Mouse (Mus musculus): ENCODE results near the gene Spsb3. TPM values are rescaled to one million over a fixed set of nuclear protein-coding genes. Genes with fewer than 3 reads are reported as not detected.

Gene Spsb3
- polyA plus RNA-seq (2015; fragmentation: Nextera tagmentation; extraction: Ambion mirVana): 45.5 and 47.8 TPM in 2 replicates

DNA sequence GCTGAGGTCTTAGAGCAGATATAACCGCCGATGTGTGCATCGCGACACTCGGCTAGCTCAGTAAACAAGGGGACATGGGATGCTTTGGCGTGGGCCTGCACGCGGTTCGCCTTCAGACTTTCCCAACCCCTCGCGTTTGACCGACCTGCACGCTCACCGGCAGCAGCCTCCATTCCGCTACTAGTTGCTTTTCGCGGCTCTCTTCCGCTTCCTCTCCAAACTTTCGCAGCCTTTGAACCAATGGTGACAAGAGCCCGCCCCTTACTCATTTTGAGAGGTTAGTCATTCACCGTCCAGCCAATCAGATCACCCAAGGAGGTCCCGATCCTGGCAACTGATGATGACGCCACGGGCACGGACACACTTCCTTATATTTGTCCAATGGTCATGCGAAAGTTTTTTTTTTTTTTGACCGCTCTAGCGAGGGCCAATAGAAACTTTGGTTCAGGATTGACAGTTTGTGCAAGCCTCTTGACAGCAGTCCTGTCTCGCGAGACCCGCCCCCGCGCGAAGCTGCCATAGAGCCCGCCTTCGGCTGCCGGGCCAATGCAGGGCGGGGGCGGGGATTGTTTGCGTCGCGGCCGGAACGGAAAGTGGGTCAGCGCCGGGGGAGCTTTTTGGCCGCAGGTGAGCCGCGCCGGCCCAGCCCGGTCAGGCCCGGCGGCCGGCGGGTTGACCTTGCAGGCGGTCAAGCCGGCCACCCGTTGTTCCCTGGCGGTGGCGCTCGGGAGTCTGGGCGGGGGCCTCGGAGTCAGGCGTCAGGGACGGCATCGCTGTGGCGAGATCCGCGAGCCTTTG is at the start of gene Spsb3, which contains the start of gene Nubp2:
Gene Spsb3 (plus strand): TSS at position 510 of the 798 bp plus-strand sequence.
Gene Nubp2 (minus strand): TSS at position 216 of the 798 bp plus-strand sequence.
- DNase-seq (ENCODE audit: low spot score) (peak; percentile 99), ATAC-seq (ENCODE audit: low FRiP score, low TSS enrichment) (peak; percentile 96)
- Histone ChIP-seq H3K27me3 (ENCODE audit: control insufficient read depth, insufficient read depth, low read length) (no peaks in the 10 kb centered on the region), H3K4me3 (ENCODE audit: low read depth, low read length) (peak within 1 kb of the TSS; percentile 85), H3K9me3 (ENCODE audit: control insufficient read depth, low read length) (no peaks in the 10 kb centered on the region), H3K27ac (replicated peaks) (peak within 1 kb of the TSS; percentile 86), H3K4me2 (replicated peaks; ENCODE audit: low read depth) (peak within 1 kb of the TSS; percentile 90), H3K4me1 (replicated peaks; ENCODE audit: control insufficient read depth, insufficient read depth) (peaks cover 3% of the 10 kb centered on the region), H3K36me3 (ENCODE audit: control insufficient read depth, insufficient read depth, low read length) (peaks cover 10% of the 10 kb centered on the region), H3K9ac (ENCODE audit: low read length) (peak within 1 kb of the TSS; percentile 83)
- under 1% methylated on average over 69 of the region's 69 CpGs for WGBS
- TF ChIP-seq EP300 (optimal IDR thresholded peaks at IDR 0.05) (peak; percentile 96), CTCF (IDR thresholded peaks at IDR 0.05; ENCODE audit: low read depth) (peak; percentile 33)

DNA sequence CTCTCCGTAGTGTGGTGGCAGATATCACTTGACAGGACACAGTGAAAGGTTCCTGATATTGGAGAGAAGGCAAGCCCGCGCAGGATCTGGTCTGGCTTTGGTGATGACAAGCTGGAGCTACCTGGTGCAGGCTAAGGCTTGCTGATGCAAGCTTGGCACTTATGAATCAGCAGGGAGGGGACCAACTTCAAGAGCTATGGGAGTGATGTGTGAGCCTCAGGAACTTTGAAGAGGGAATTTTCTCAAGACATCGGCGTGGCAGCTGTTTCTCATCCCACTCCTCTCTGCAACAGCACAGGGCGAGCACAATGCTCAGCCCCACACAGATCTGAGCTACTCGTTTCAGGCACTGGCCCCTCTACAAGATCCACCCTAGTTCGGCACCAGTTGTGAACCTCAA is 46.6 kb upstream of the Spsb3 start, which contains the start of gene Hagh:
Gene Hagh (plus strand): TSS at position 302 of the 400 bp plus-strand sequence.
- Histone ChIP-seq H3K4me1 (replicated peaks; ENCODE audit: control insufficient read depth, insufficient read depth) (no peaks in the 10 kb centered on the region), H3K4me3 (ENCODE audit: low read depth, low read length) (no peak within 1 kb of the TSS), H3K4me2 (replicated peaks; ENCODE audit: low read depth) (peak within 1 kb of the TSS; percentile 17; the same call in 1 of the 2 replicates), H3K9ac (ENCODE audit: low read length) (no peak within 1 kb of the TSS), H3K9me3 (ENCODE audit: control insufficient read depth, low read length) (no peaks in the 10 kb centered on the region), H3K27ac (replicated peaks) (peak within 1 kb of the TSS; percentile 78), H3K36me3 (ENCODE audit: control insufficient read depth, insufficient read depth, low read length) (no peaks in the 10 kb centered on the region), H3K27me3 (ENCODE audit: control insufficient read depth, insufficient read depth, low read length) (no peaks in the 10 kb centered on the region)
- no peak for TF ChIP-seq EP300 (optimal IDR thresholded peaks at IDR 0.05)
- no peak for TF ChIP-seq CTCF (IDR thresholded peaks at IDR 0.05; ENCODE audit: low read depth)
- ATAC-seq (ENCODE audit: low FRiP score, low TSS enrichment) (0 out of 2 replicates have a peak, but pooled peaks have one; percentile 38), DNase-seq (ENCODE audit: low spot score) (no peak)
- 52% methylated on average over 8 of the region's 8 CpGs for WGBS

DNA sequence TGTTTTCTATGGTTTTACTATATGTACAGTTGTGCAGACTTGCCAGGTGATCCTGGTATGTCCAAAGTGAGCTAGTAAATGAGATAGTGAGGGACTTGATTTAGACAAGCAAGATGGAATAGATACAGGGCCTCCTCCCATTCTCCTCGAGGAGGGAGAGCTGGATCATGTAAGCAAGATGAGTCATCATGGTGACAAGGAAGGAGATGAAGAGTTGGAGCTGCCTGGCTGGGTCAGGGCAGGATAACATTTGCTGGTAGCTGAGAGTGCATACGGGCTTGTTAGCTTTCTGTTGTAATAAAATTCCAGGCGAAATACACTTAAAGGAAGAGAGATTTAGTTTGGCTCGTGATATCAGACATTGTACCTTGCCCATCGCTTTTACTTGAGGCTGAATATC is 46.1 kb upstream of the Spsb3 start:
- DNase-seq (ENCODE audit: low spot score): no peak
- peak overlapping the region; percentile 78 for H3K27ac ChIP-seq (replicated peaks)
- no peak overlapping the region for H3K4me3 ChIP-seq (ENCODE audit: low read depth, low read length)
- peak overlapping the region; percentile 17; the same call in 1 of the 2 replicates for H3K4me2 ChIP-seq (replicated peaks; ENCODE audit: low read depth)
- H3K9me3 ChIP-seq (ENCODE audit: control insufficient read depth, low read length): no peaks in the 10 kb centered on the region
- no peaks in the 10 kb centered on the region for H3K27me3 ChIP-seq (ENCODE audit: control insufficient read depth, insufficient read depth, low read length)
- WGBS: 36% methylated on average over 5 of the region's 5 CpGs
- H3K36me3 ChIP-seq (ENCODE audit: control insufficient read depth, insufficient read depth, low read length): no peaks in the 10 kb centered on the region
- no peak for ATAC-seq (ENCODE audit: low FRiP score, low TSS enrichment)
- H3K4me1 ChIP-seq (replicated peaks; ENCODE audit: control insufficient read depth, insufficient read depth): no peaks in the 10 kb centered on the region
- TF ChIP-seq EP300 (optimal IDR thresholded peaks at IDR 0.05) (no peak), CTCF (IDR thresholded peaks at IDR 0.05; ENCODE audit: low read depth) (no peak)
- no peak overlapping the region for H3K9ac ChIP-seq (ENCODE audit: low read length)

DNA sequence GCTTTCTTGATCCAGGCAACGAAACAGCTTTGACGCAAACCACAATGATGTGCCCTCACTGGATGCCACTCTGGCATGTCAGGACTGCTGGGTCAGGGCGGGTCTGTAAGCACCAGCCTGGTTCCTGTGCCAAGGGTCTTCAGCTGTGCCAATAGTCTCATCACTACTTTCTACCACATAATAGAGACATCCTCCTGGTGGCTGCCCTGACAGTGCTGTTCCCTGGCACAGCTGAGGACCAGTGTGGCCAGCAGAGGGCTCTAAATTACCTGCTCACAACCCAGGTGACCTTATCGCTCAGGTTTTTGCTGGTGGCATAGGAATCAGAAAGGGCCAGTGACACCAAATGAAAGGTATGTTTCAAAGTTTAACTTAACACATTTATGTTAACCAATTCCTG is 45.3 kb upstream of the Spsb3 start:
- Histone ChIP-seq H3K4me1 (replicated peaks; ENCODE audit: control insufficient read depth, insufficient read depth) (no peaks in the 10 kb centered on the region), H3K36me3 (ENCODE audit: control insufficient read depth, insufficient read depth, low read length) (no peaks in the 10 kb centered on the region), H3K27ac (replicated peaks) (peak overlapping the region; percentile 78; the same call in 1 of the 2 replicates), H3K27me3 (ENCODE audit: control insufficient read depth, insufficient read depth, low read length) (no peaks in the 10 kb centered on the region), H3K4me3 (ENCODE audit: low read depth, low read length) (no peak overlapping the region), H3K9ac (ENCODE audit: low read length) (no peak overlapping the region), H3K4me2 (replicated peaks; ENCODE audit: low read depth) (no peak overlapping the region; the same call in 1 of the 2 replicates), H3K9me3 (ENCODE audit: control insufficient read depth, low read length) (no peaks in the 10 kb centered on the region)
- 37% methylated on average over 4 of the region's 4 CpGs for WGBS
- TF ChIP-seq CTCF (IDR thresholded peaks at IDR 0.05; ENCODE audit: low read depth) (peak; percentile 76), EP300 (optimal IDR thresholded peaks at IDR 0.05) (no peak)
- ATAC-seq (ENCODE audit: low FRiP score, low TSS enrichment) (peak; percentile 77), DNase-seq (ENCODE audit: low spot score) (peak; percentile 68)

DNA sequence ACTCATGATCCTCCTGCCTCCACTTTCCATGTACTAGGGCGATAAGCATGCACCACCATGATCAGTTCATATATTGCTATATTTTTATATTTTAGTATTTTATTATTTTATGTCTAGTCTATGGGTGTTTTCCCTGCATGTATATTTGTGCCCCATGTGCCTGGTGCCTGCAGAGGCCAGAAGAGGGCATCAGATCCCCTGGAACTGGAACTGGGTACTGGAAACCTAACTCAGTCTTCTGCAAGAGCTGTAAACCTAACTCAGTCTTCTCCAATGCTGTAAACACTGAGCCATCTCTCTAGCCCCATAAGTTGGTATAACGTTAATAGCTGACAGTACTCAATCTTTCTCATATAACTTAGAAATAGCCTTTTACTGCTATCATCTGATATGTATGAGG is 43.8 kb upstream of the Spsb3 start:
- H3K4me1 ChIP-seq (replicated peaks; ENCODE audit: control insufficient read depth, insufficient read depth): no peaks in the 10 kb centered on the region
- H3K4me3 ChIP-seq (ENCODE audit: low read depth, low read length): no peak overlapping the region
- no peaks in the 10 kb centered on the region for H3K27me3 ChIP-seq (ENCODE audit: control insufficient read depth, insufficient read depth, low read length)
- WGBS: 58% methylated on average over 2 of the region's 2 CpGs
- no peaks in the 10 kb centered on the region for H3K9me3 ChIP-seq (ENCODE audit: control insufficient read depth, low read length)
- H3K4me2 ChIP-seq (replicated peaks; ENCODE audit: low read depth): no peak overlapping the region
- H3K27ac ChIP-seq (replicated peaks): no peak overlapping the region
- no peak for ATAC-seq (ENCODE audit: low FRiP score, low TSS enrichment)
- TF ChIP-seq EP300 (optimal IDR thresholded peaks at IDR 0.05): no peak
- peak; percentile 60 for TF ChIP-seq CTCF (IDR thresholded peaks at IDR 0.05; ENCODE audit: low read depth)
- no peaks in the 10 kb centered on the region for H3K36me3 ChIP-seq (ENCODE audit: control insufficient read depth, insufficient read depth, low read length)
- DNase-seq (ENCODE audit: low spot score): no peak
- H3K9ac ChIP-seq (ENCODE audit: low read length): no peak overlapping the region

- WGBS: 47% methylated on average over 9 of the region's 9 CpGs
These were observed 41.9 kb upstream of the Spsb3 start for GRCm38 (mm10) chr17:24844525-24844924.

More at GRCm38 (mm10) chr17:24844525-24844924, 41.9 kb upstream of the Spsb3 start:
- Histone ChIP-seq H3K4me3 (ENCODE audit: low read depth, low read length) (no peak overlapping the region), H3K9me3 (ENCODE audit: control insufficient read depth, low read length) (no peaks in the 10 kb centered on the region), H3K9ac (ENCODE audit: low read length) (no peak overlapping the region; the same call in 1 of the 2 replicates), H3K4me2 (replicated peaks; ENCODE audit: low read depth) (no peak overlapping the region), H3K36me3 (ENCODE audit: control insufficient read depth, insufficient read depth, low read length) (no peaks in the 10 kb centered on the region), H3K4me1 (replicated peaks; ENCODE audit: control insufficient read depth, insufficient read depth) (no peaks in the 10 kb centered on the region), H3K27ac (replicated peaks) (no peak overlapping the region), H3K27me3 (ENCODE audit: control insufficient read depth, insufficient read depth, low read length) (no peaks in the 10 kb centered on the region)
- no peak for TF ChIP-seq CTCF (IDR thresholded peaks at IDR 0.05; ENCODE audit: low read depth)
- no peak for TF ChIP-seq EP300 (optimal IDR thresholded peaks at IDR 0.05)
- ATAC-seq (ENCODE audit: low FRiP score, low TSS enrichment) (no peak), DNase-seq (ENCODE audit: low spot score) (no peak)
